Mouse (Mus musculus) kidney, embryonic 15.5 days (tissue): ENCODE measurements around the gene Snx5. TPM values are rescaled to one million over a fixed set of nuclear protein-coding genes. Genes with fewer than 3 reads are reported as not detected.

Source experiments
- ATAC-seq: fragments of 200-750 bp; cut with Nextera tagmentation; replicated peaks from 2 replicates; pipeline ENCODE4 v1.8.0; 2017; ENCODE audit warnings: moderate TSS enrichment; ENCODE audit not compliant: low FRiP score
- H3K27ac ChIP-seq: fragments of 300-500 bp; sonication (generic); 2 replicates; pipeline ENCODE4 v1.5.1; 2015; ENCODE audit warnings: mild to moderate bottlenecking, inconsistent platforms
- H3K27me3 ChIP-seq: fragments of 300-500 bp; sonication (generic); 2 replicates; pipeline ENCODE4 v1.6.1; 2015; ENCODE audit warnings: inconsistent platforms
- H3K36me3 ChIP-seq: fragments of 300-500 bp; sonication (generic); 2 replicates; pipeline ENCODE4 v1.6.1; 2015; ENCODE audit warnings: inconsistent platforms
- H3K4me1 ChIP-seq: fragments of 300-500 bp; sonication (generic); 2 replicates; pipeline ENCODE4 v1.6.1; 2015; ENCODE audit warnings: inconsistent platforms
- H3K4me2 ChIP-seq: fragments of 300-500 bp; sonication (generic); 2 replicates; pipeline ENCODE4 v1.6.1; 2015; ENCODE audit warnings: moderate library complexity, mild to moderate bottlenecking, inconsistent platforms
- H3K4me3 ChIP-seq: fragments of 300-500 bp; sonication (generic); replicated peaks from 2 replicates; pipeline ENCODE4 v1.5.1; 2015; ENCODE audit warnings: mild to moderate bottlenecking, inconsistent platforms
- H3K9ac ChIP-seq: fragments of 300-500 bp; sonication (generic); 2 replicates; pipeline ENCODE4 v1.6.1; 2015; ENCODE audit warnings: mild to moderate bottlenecking, inconsistent platforms
- H3K9me3 ChIP-seq: fragments of 300-500 bp; sonication (generic); replicated peaks from 2 replicates; pipeline ENCODE4 v1.6.1; 2016; ENCODE audit warnings: inconsistent platforms
- WGBS: fragments of 180-500 bp; shearing (Covaris S2); methylation state at CpG from one replicate; pipeline ENCODE4 v1.1.7; 2015; ENCODE audit warnings: mixed read lengths; 5-methylcytosine and 5-hydroxymethylcytosine counted together
- polyA plus RNA-seq: library from polyadenylated mRNA; unstranded; fragments of >200 nt; fragmentation: Nextera tagmentation; extraction: Ambion mirVana; gene quantifications from 2 replicates; pipeline ENCODE4 v1.2.1, GENCODE M21; 2015

Gene Snx5
- polyA plus RNA-seq = 125 and 129 TPM in 2 replicates

DNA sequence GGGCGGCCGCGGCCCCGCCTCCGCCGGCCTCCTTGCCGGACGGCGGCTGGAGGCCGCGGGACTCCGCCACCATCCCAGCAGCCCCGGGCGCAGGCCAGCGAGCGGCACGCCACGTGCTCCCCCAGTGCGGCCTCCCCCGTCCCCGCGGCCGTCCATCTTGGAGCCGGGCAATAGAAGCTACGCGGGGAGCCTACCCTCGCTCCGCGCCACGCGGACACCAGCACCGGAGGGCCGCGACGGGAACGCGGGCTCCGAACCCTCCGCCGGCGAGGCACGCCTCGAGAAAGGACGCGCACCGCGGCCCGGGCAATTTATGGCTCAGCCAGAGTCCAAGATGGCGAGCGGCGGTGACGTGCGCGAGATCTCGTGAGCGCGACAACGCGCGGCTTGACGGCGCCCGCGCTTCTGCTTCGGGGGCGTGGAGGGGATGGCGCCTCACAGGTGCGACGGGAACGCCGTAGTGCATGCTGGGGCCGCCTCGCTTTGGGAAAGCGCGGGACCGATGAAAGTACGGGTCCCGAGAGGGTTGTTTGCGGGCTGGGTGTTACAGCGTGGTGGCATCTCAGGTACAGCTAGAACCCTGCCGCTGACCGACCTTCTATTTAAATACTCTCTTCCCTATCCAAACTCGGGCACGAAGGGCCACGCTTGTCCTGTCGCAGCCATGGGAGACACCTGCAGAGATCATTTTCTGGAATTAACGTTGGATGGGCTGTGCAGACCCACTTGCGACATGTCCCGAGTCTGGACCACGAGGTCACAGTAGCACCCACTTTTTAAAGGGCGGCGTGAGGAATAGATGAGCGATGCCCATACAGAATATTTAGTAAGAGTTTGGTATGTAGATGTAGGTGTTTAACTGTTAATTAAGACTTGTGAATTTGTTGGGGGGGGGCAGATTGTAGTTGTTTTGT, at the start of gene Snx5, which contains the start of gene Mgme1:
Gene Snx5 (minus strand): TSS at position 400 of the 914 bp plus-strand sequence.
Gene Mgme1 (plus strand): TSS at position 157 of the 914 bp plus-strand sequence.
- H3K4me3 ChIP-seq = peak within 1 kb of the TSS; percentile 81
- H3K4me1 ChIP-seq = peaks cover 42% of the 10 kb centered on the region
- peak within 1 kb of the TSS; percentile 68 for H3K4me2 ChIP-seq
- under 1% methylated on average over 93 of the region's 93 CpGs for WGBS
- peak; percentile 97 for ATAC-seq
- H3K27me3 ChIP-seq = no peaks in the 10 kb centered on the region
- H3K36me3 ChIP-seq = peaks cover 10% of the 10 kb centered on the region
- H3K27ac ChIP-seq = peak within 1 kb of the TSS; percentile 96
- peak within 1 kb of the TSS; percentile 95 for H3K9ac ChIP-seq
- H3K9me3 ChIP-seq = no peaks in the 10 kb centered on the region

GRCm38 (mm10) chr2:144311372-144311771, 40.7 kb upstream of the Snx5 start:
- Histone ChIP-seq H3K27me3 (no peaks in the 10 kb centered on the region), H3K9ac (no peak overlapping the region), H3K27ac (no peak overlapping the region), H3K4me2 (no peak overlapping the region), H3K36me3 (no peaks in the 10 kb centered on the region), H3K9me3 (no peaks in the 10 kb centered on the region), H3K4me1 (peaks cover 16% of the 10 kb centered on the region; the same call in 1 of the 2 replicates), H3K4me3 (no peak overlapping the region)
- no peak for ATAC-seq
- WGBS = 69% methylated on average over 2 of the region's 2 CpGs

DNA sequence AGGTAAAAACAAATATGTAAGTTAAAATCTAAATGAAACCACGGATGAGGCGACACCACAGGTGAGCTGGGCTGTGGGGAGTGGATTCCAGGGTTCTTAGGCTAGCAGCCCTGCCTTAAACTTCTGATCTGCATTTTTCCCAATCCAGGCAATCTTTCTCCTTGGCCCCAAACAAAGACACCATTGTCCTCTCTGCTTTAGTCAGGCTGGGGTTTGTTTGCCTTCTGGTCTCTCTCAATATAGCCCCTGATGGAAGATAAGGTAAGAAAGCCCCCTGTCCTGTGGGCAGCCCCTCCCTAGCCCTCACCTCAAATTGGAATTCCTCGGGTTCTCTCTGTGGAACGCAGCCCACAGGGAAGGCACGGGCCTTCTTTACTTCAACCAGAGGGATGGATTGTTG, 39.6 kb upstream of the Snx5 start:
- ATAC-seq = no peak
- Histone ChIP-seq H3K27me3 (no peaks in the 10 kb centered on the region), H3K4me1 (peaks cover 16% of the 10 kb centered on the region; the same call in 1 of the 2 replicates), H3K27ac (peak overlapping the region; percentile 78), H3K9me3 (no peaks in the 10 kb centered on the region), H3K4me2 (no peak overlapping the region), H3K4me3 (no peak overlapping the region), H3K36me3 (no peaks in the 10 kb centered on the region), H3K9ac (no peak overlapping the region)
- WGBS = 59% methylated on average over 5 of the region's 5 CpGs

GRCm38 (mm10) chr2:144308561-144308960, 37.9 kb upstream of the Snx5 start:
- 65% methylated on average over 8 of the region's 8 CpGs for WGBS
- H3K9ac ChIP-seq = no peak overlapping the region
- H3K4me2 ChIP-seq = no peak overlapping the region
- H3K27me3 ChIP-seq = no peaks in the 10 kb centered on the region
- H3K27ac ChIP-seq = peak overlapping the region; percentile 15; the same call in 1 of the 2 replicates
- H3K4me1 ChIP-seq = peaks cover 16% of the 10 kb centered on the region; the same call in 1 of the 2 replicates
- H3K36me3 ChIP-seq = no peaks in the 10 kb centered on the region
- H3K4me3 ChIP-seq = no peak overlapping the region
- ATAC-seq = peak; percentile 74
- H3K9me3 ChIP-seq = no peaks in the 10 kb centered on the region

- Histone ChIP-seq H3K27ac (no peak overlapping the region), H3K4me3 (no peak overlapping the region), H3K9ac (no peak overlapping the region), H3K27me3 (no peaks in the 10 kb centered on the region), H3K9me3 (no peaks in the 10 kb centered on the region), H3K4me2 (no peak overlapping the region), H3K4me1 (peaks cover 13% of the 10 kb centered on the region; the same call in 1 of the 2 replicates), H3K36me3 (no peaks in the 10 kb centered on the region)
- no peak for ATAC-seq
- WGBS = 58% methylated on average over 18 of the region's 18 CpGs
Observed at GRCm38 (mm10) chr2:144305721-144306294, 35.1 kb upstream of the Snx5 start.

GRCm38 (mm10) chr2:144301101-144301500, 30.4 kb upstream of the Snx5 start:
- no peak for ATAC-seq
- H3K9ac ChIP-seq = no peak overlapping the region
- no peak overlapping the region for H3K4me3 ChIP-seq
- H3K27ac ChIP-seq = no peak overlapping the region
- no peak overlapping the region for H3K4me2 ChIP-seq
- no peaks in the 10 kb centered on the region for H3K9me3 ChIP-seq
- H3K27me3 ChIP-seq = no peaks in the 10 kb centered on the region
- H3K4me1 ChIP-seq = peaks cover 12% of the 10 kb centered on the region
- H3K36me3 ChIP-seq = no peaks in the 10 kb centered on the region
- 92% methylated on average over 11 of the region's 11 CpGs for WGBS

DNA sequence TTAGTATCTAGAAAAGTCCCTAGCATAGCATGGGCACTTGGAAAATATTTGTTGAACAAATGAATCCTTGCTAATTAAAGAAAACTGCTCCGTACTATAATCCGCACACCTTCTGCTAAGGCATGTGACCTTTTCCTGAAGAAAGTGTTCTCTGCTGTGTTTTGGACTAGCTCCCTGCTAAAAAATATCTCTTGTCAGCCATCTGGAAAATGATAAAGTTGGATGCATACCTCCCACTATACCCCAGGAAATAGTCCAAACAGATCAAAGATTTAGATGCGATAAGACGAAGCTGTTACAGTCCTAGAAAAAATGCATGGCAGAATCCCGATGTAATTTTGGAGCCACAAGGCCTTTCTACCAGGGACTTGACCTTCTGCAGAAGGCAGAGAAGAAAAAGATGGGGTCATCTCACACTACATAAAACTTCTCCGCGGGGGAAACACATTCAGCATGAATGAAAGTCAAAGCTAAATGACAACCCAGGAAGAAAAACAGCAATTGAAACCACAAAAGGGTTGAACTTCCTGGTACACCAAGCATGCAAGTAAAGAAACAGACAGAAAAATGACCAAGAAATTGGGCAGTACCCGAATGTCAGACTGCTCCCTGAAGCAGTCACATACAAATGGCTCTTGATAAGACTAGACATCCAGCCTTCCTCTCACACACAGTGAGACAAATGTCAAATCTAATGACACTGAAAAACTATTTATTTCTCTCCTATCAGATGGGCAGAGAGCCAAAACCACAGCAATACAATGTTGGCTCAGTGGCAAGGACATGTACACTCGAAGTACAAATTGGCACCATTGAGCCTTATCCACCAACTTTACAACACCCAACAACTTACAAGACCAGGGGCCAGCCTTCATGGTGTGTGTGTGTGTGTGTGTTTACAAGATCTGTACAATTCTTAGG, 29.3 kb upstream of the Snx5 start:
- no peak for ATAC-seq
- 41% methylated on average over 9 of the region's 9 CpGs for WGBS
- peak overlapping the region; percentile 9; the same call in 1 of the 2 replicates for H3K4me2 ChIP-seq
- H3K36me3 ChIP-seq = no peaks in the 10 kb centered on the region
- H3K4me3 ChIP-seq = no peak overlapping the region
- no peak overlapping the region for H3K27ac ChIP-seq
- H3K27me3 ChIP-seq = no peaks in the 10 kb centered on the region
- H3K4me1 ChIP-seq = peaks cover 12% of the 10 kb centered on the region
- H3K9me3 ChIP-seq = no peaks in the 10 kb centered on the region
- no peak overlapping the region for H3K9ac ChIP-seq

GRCm38 (mm10) chr2:144295145-144295735, 24.5 kb upstream of the Snx5 start:
- no peak overlapping the region for H3K4me2 ChIP-seq
- no peak overlapping the region for H3K9ac ChIP-seq
- H3K36me3 ChIP-seq = no peaks in the 10 kb centered on the region
- no peak overlapping the region for H3K27ac ChIP-seq
- H3K9me3 ChIP-seq = no peaks in the 10 kb centered on the region
- 64% methylated on average over 9 of the region's 9 CpGs for WGBS
- peaks cover 10% of the 10 kb centered on the region for H3K4me1 ChIP-seq
- H3K27me3 ChIP-seq = no peaks in the 10 kb centered on the region
- no peak overlapping the region for H3K4me3 ChIP-seq
- ATAC-seq = no peak

- Histone ChIP-seq H3K27me3 (no peaks in the 10 kb centered on the region), H3K4me2 (no peak overlapping the region), H3K9me3 (no peaks in the 10 kb centered on the region), H3K4me1 (0 out of 2 replicates have a peak, but pooled peaks cover 5% of the 10 kb centered on the region), H3K27ac (no peak overlapping the region), H3K9ac (no peak overlapping the region), H3K4me3 (no peak overlapping the region), H3K36me3 (no peaks in the 10 kb centered on the region)
- WGBS = 78% methylated on average over 11 of the region's 11 CpGs
- ATAC-seq = no peak
Observed at GRCm38 (mm10) chr2:144291600-144292305, 21.0 kb upstream of the Snx5 start.

- Histone ChIP-seq H3K27me3 (no peaks in the 10 kb centered on the region), H3K9me3 (no peaks in the 10 kb centered on the region), H3K4me3 (no peak overlapping the region), H3K4me2 (no peak overlapping the region), H3K36me3 (no peaks in the 10 kb centered on the region), H3K27ac (no peak overlapping the region), H3K4me1 (0 out of 2 replicates have a peak, but pooled peaks cover 5% of the 10 kb centered on the region), H3K9ac (no peak overlapping the region)
- WGBS = 75% methylated on average over 7 of the region's 7 CpGs
- no peak for ATAC-seq
Observed at GRCm38 (mm10) chr2:144290321-144290720, 19.6 kb upstream of the Snx5 start.

DNA sequence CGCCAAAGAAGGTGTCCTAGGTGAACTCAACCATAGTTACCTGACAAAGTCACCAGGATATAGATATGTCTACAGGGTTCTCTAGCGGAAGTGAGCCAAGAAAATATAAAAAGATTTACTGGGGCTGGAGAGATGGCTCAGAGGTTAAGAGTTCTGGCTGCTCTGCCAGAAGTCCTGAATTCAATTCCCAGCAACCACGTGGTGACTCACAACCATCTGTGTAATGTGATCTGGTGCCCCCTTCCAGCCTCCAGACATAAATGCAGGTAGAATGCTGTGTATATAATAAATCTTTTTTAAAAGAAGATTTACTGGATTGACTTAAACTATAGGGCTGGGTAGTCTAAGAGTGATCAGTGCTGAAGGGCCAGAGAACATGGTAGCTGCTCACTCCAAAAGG, 10.7 kb upstream of the Snx5 start:
- Histone ChIP-seq H3K27ac (0 out of 2 replicates have a peak overlapping the region, but pooled peaks have one; percentile 9), H3K4me2 (no peak overlapping the region), H3K36me3 (peaks cover 38% of the 10 kb centered on the region), H3K9me3 (no peaks in the 10 kb centered on the region), H3K27me3 (no peaks in the 10 kb centered on the region), H3K9ac (no peak overlapping the region), H3K4me1 (peaks cover 19% of the 10 kb centered on the region), H3K4me3 (no peak overlapping the region)
- 57% methylated on average over 3 of the region's 3 CpGs for WGBS
- ATAC-seq = no peak
